Mouse (Mus musculus) kidney, embryonic 14.5 days (tissue): ENCODE measurements around the gene Selenop. TPM values are rescaled to one million over a fixed set of nuclear protein-coding genes. Genes with fewer than 3 reads are reported as not detected.
A peak's percentile ranks its signal among the peaks of the same experiment; 100 is the strongest.

Experiments used
- ATAC-seq: fragments of 200-750 bp; cut with Nextera tagmentation; 2 replicates; pipeline ENCODE4 v1.8.0; 2017; ENCODE audit warnings: moderate number of reproducible peaks, mild to moderate bottlenecking, moderate TSS enrichment, moderate library complexity; ENCODE audit not compliant: low FRiP score, low TSS enrichment
- H3K27ac ChIP-seq: fragments of 300-500 bp; sonication (generic); 2 replicates; pipeline ENCODE4 v1.5.1; 2014; ENCODE audit warnings: low read depth, mild to moderate bottlenecking, low read length, moderate library complexity, mixed read lengths
- H3K27me3 ChIP-seq: fragments of 300-500 bp; sonication (generic); 2 replicates; pipeline ENCODE4 v1.6.1; 2014; ENCODE audit warnings: mild to moderate bottlenecking, low read length; ENCODE audit not compliant: control insufficient read depth, insufficient read depth
- H3K36me3 ChIP-seq: fragments of 300-500 bp; sonication (generic); 2 replicates; pipeline ENCODE4 v1.6.1; 2014; ENCODE audit warnings: low read length, mixed read lengths; ENCODE audit not compliant: control insufficient read depth, insufficient read depth
- H3K4me1 ChIP-seq: fragments of 300-500 bp; sonication (generic); 2 replicates; pipeline ENCODE4 v1.6.1; 2014; ENCODE audit warnings: low read length, mixed read lengths; ENCODE audit not compliant: control insufficient read depth, insufficient read depth
- H3K4me2 ChIP-seq: fragments of 300-500 bp; sonication (generic); replicated peaks from 2 replicates; pipeline ENCODE4 v1.6.1; 2014; ENCODE audit warnings: low read depth, mild to moderate bottlenecking, low read length
- H3K4me3 ChIP-seq: fragments of 300-500 bp; sonication (generic); 2 replicates; pipeline ENCODE4 v1.5.1; 2014; ENCODE audit warnings: mild to moderate bottlenecking, low read length
- H3K9ac ChIP-seq: fragments of 300-500 bp; sonication (generic); 2 replicates; pipeline ENCODE4 v1.6.1; 2014; ENCODE audit warnings: low read depth, mild to moderate bottlenecking, low read length, moderate library complexity
- H3K9me3 ChIP-seq: fragments of 300-500 bp; sonication (generic); 2 replicates; pipeline ENCODE4 v1.6.1; 2016; ENCODE audit warnings: low read length; ENCODE audit not compliant: control insufficient read depth
- WGBS: fragments of 180-500 bp; shearing (Covaris S2); extraction: QIAGEN DNeasy Blood & Tissue Kit; methylation state at CpG from one replicate; pipeline ENCODE4 v1.1.7; 2014; 5-methylcytosine and 5-hydroxymethylcytosine counted together
- polyA plus RNA-seq: library from polyadenylated mRNA; unstranded; fragments of >200 nt; fragmentation: Nextera tagmentation; extraction: Ambion mirVana; gene quantifications from 2 replicates; pipeline ENCODE4 v1.2.1, GENCODE M21; 2014

The Selenop gene
- polyA plus RNA-seq, 1 experiment from 2014 or later: 140 TPM

- H3K36me3 ChIP-seq: no peaks in the 10 kb centered on the region
- no peaks in the 10 kb centered on the region for H3K9me3 ChIP-seq
- ATAC-seq: no peak
- no peak overlapping the region for H3K27ac ChIP-seq
- 90% methylated on average over 4 of the region's 4 CpGs for WGBS
- no peaks in the 10 kb centered on the region for H3K27me3 ChIP-seq
- H3K4me3 ChIP-seq: no peak overlapping the region
- H3K9ac ChIP-seq: no peak overlapping the region
- no peak overlapping the region for H3K4me2 ChIP-seq
- no peaks in the 10 kb centered on the region for H3K4me1 ChIP-seq
Measured at GRCm38 (mm10) chr15:3264293-3264692, 4.1 kb upstream of the Selenop start.

- WGBS: 88% methylated on average over 1 of the region's 1 CpGs
- H3K9ac ChIP-seq: no peak overlapping the region
- ATAC-seq: no peak
Measured at GRCm38 (mm10) chr15:3264828-3265227, 3.5 kb upstream of the Selenop start.

GRCm38 (mm10) chr15:3269496-3269895 is 1.1 kb downstream of the Selenop start:
- 42% methylated on average over 4 of the region's 4 CpGs for WGBS
- Histone ChIP-seq H3K27me3 (no peaks in the 10 kb centered on the region), H3K4me3 (no peak overlapping the region), H3K4me1 (no peaks in the 10 kb centered on the region), H3K9me3 (no peaks in the 10 kb centered on the region), H3K4me2 (no peak overlapping the region), H3K9ac (no peak overlapping the region), H3K27ac (peak overlapping the region; percentile 89), H3K36me3 (no peaks in the 10 kb centered on the region)
- peak; percentile 50 for ATAC-seq

More at GRCm38 (mm10) chr15:3264828-3265227, 3.5 kb upstream of the Selenop start:
- Histone ChIP-seq H3K9me3 (no peaks in the 10 kb centered on the region), H3K27me3 (no peaks in the 10 kb centered on the region), H3K27ac (no peak overlapping the region), H3K4me3 (no peak overlapping the region), H3K36me3 (no peaks in the 10 kb centered on the region), H3K4me1 (no peaks in the 10 kb centered on the region), H3K4me2 (no peak overlapping the region)

- peak; percentile 17; the same call in 1 of the 2 replicates for ATAC-seq
Measured at GRCm38 (mm10) chr15:3269996-3270645, 1.8 kb downstream of the Selenop start.

GRCm38 (mm10) chr15:3270646-3271077 is 2.3 kb downstream of the Selenop start:
- peak; percentile 88 for ATAC-seq
- H3K27me3 ChIP-seq: no peaks in the 10 kb centered on the region

More at GRCm38 (mm10) chr15:3269996-3270645, 1.8 kb downstream of the Selenop start:
- Histone ChIP-seq H3K4me1 (no peaks in the 10 kb centered on the region), H3K9me3 (no peaks in the 10 kb centered on the region), H3K36me3 (no peaks in the 10 kb centered on the region), H3K4me2 (peak overlapping the region; percentile 42), H3K4me3 (peak overlapping the region; percentile 42), H3K27me3 (no peaks in the 10 kb centered on the region), H3K27ac (peak overlapping the region; percentile 89), H3K9ac (no peak overlapping the region; the same call in 1 of the 2 replicates)
- WGBS: 22% methylated on average over 6 of the region's 6 CpGs

GRCm38 (mm10) chr15:3271216-3271615 is 2.9 kb downstream of the Selenop start:
- peak overlapping the region; percentile 42 for H3K4me2 ChIP-seq
- no peaks in the 10 kb centered on the region for H3K27me3 ChIP-seq
- peak; percentile 39; the same call in 1 of the 2 replicates for ATAC-seq
- no peaks in the 10 kb centered on the region; the same call in 1 of the 2 replicates for H3K36me3 ChIP-seq
- H3K27ac ChIP-seq: peak overlapping the region; percentile 30; the same call in 1 of the 2 replicates
- peak overlapping the region; percentile 51; the same call in 1 of the 2 replicates for H3K9ac ChIP-seq
- H3K4me1 ChIP-seq: no peaks in the 10 kb centered on the region
- H3K4me3 ChIP-seq: peak overlapping the region; percentile 42
- no peaks in the 10 kb centered on the region for H3K9me3 ChIP-seq
- 30% methylated on average over 6 of the region's 6 CpGs for WGBS

More at GRCm38 (mm10) chr15:3270646-3271077, 2.3 kb downstream of the Selenop start:
- Histone ChIP-seq H3K4me1 (no peaks in the 10 kb centered on the region), H3K9me3 (no peaks in the 10 kb centered on the region), H3K36me3 (no peaks in the 10 kb centered on the region; the same call in 1 of the 2 replicates), H3K4me3 (peak overlapping the region; percentile 42), H3K27ac (peak overlapping the region; percentile 89), H3K4me2 (peak overlapping the region; percentile 42), H3K9ac (peak overlapping the region; percentile 43; the same call in 1 of the 2 replicates)
- WGBS: 2% methylated on average over 12 of the region's 12 CpGs

- no peak overlapping the region for H3K4me2 ChIP-seq
- H3K27me3 ChIP-seq: no peaks in the 10 kb centered on the region
- ATAC-seq: no peak
- no peaks in the 10 kb centered on the region for H3K9me3 ChIP-seq
- WGBS: 80% methylated on average over 1 of the region's 1 CpGs
- peaks cover 3% of the 10 kb centered on the region; the same call in 1 of the 2 replicates for H3K36me3 ChIP-seq
- no peak overlapping the region for H3K9ac ChIP-seq
- no peaks in the 10 kb centered on the region for H3K4me1 ChIP-seq
- no peak overlapping the region for H3K4me3 ChIP-seq
- H3K27ac ChIP-seq: no peak overlapping the region
Measured at GRCm38 (mm10) chr15:3273191-3273590, 4.8 kb downstream of the Selenop start.

GRCm38 (mm10) chr15:3277391-3277790 is 9.0 kb downstream of the Selenop start:
- Histone ChIP-seq H3K4me1 (no peaks in the 10 kb centered on the region), H3K9me3 (no peaks in the 10 kb centered on the region), H3K4me2 (no peak overlapping the region), H3K36me3 (peaks cover 10% of the 10 kb centered on the region), H3K9ac (no peak overlapping the region), H3K27ac (no peak overlapping the region), H3K27me3 (no peaks in the 10 kb centered on the region), H3K4me3 (no peak overlapping the region)
- WGBS: 90% methylated on average over 2 of the region's 2 CpGs
- no peak for ATAC-seq

GRCm38 (mm10) chr15:3279242-3279641 is 10.9 kb downstream of the Selenop start:
- no peak for ATAC-seq
- Histone ChIP-seq H3K27ac (no peak overlapping the region), H3K27me3 (no peaks in the 10 kb centered on the region), H3K9ac (no peak overlapping the region), H3K4me1 (no peaks in the 10 kb centered on the region), H3K9me3 (no peaks in the 10 kb centered on the region), H3K36me3 (peaks cover 10% of the 10 kb centered on the region), H3K4me2 (no peak overlapping the region), H3K4me3 (no peak overlapping the region)
- WGBS: 81% methylated on average over 7 of the region's 7 CpGs
